Mouse (Mus musculus) lung, embryonic 14.5 days (tissue): ENCODE results near the gene Palld. TPM values are rescaled to one million over a fixed set of nuclear protein-coding genes. Genes with fewer than 3 reads are reported as not detected.

Experiments
- ATAC-seq: fragments of 200-750 bp; cut with Nextera tagmentation; 2 replicates; pipeline ENCODE4 v1.8.0; 2017; ENCODE audit warnings: mild to moderate bottlenecking, moderate TSS enrichment, moderate library complexity; ENCODE audit not compliant: insufficient read depth
- DNase-seq: peaks from one replicate; pipeline ENCODE4 v3.0.0-alpha.2; 2015
- H3K27ac ChIP-seq: fragments of 300-500 bp; sonication (generic); 2 replicates; pipeline ENCODE4 v1.5.1; 2014; ENCODE audit warnings: low read depth, mild to moderate bottlenecking, moderate library complexity
- H3K27me3 ChIP-seq: fragments of 300-500 bp; sonication (generic); 2 replicates; pipeline ENCODE4 v1.6.1; 2014; ENCODE audit warnings: low read length, control low read depth; ENCODE audit not compliant: insufficient read depth
- H3K36me3 ChIP-seq: fragments of 300-500 bp; sonication (generic); 2 replicates; pipeline ENCODE4 v1.6.1; 2014; ENCODE audit warnings: control low read depth; ENCODE audit not compliant: insufficient read depth
- H3K4me1 ChIP-seq: fragments of 300-500 bp; sonication (generic); 2 replicates; pipeline ENCODE4 v1.6.1; 2014; ENCODE audit warnings: antibody characterized with exemption, control low read depth; ENCODE audit not compliant: insufficient read depth
- H3K4me2 ChIP-seq: fragments of 300-500 bp; sonication (generic); 2 replicates; pipeline ENCODE4 v1.6.1; 2014; ENCODE audit warnings: mild to moderate bottlenecking
- H3K4me3 ChIP-seq: fragments of 300-500 bp; sonication (generic); 2 replicates; pipeline ENCODE4 v1.5.1; 2014; ENCODE audit warnings: low read depth, low read length
- H3K9ac ChIP-seq: fragments of 300-500 bp; sonication (generic); 2 replicates; pipeline ENCODE4 v1.6.1; 2014
- H3K9me3 ChIP-seq: fragments of 300-500 bp; sonication (generic); 2 replicates; pipeline ENCODE4 v1.6.1; 2016; ENCODE audit warnings: low read depth, low read length, control low read depth
- CTCF ChIP-seq: IDR thresholded peaks from 2 replicates; pipeline ENCODE4 v1.5.1; 2016; ENCODE audit warnings: antibody characterized with exemption, low read depth
- WGBS: fragments of 180-500 bp; shearing (Covaris S2); extraction: QIAGEN DNeasy Blood & Tissue Kit; methylation state at CpG from one replicate; pipeline ENCODE4 v1.1.7; 2014; 5-methylcytosine and 5-hydroxymethylcytosine counted together
- polyA plus RNA-seq: library from polyadenylated mRNA; unstranded; fragments of >200 nt; fragmentation: Nextera tagmentation; extraction: Ambion mirVana; gene quantifications from 2 replicates; pipeline ENCODE4 v1.2.1, GENCODE M21; 2014

Gene Palld
- polyA plus RNA-seq, 1 experiment from 2014 or later: 85.0 TPM

GRCm38 (mm10) chr8:61611077-61611476 lies 291.4 kb downstream of the Palld start:
- Histone ChIP-seq H3K4me1 (peaks cover 7% of the 10 kb centered on the region; the same call in 1 of the 2 replicates), H3K9me3 (no peaks in the 10 kb centered on the region), H3K27me3 (no peaks in the 10 kb centered on the region), H3K9ac (no peak overlapping the region), H3K4me3 (no peak overlapping the region), H3K27ac (no peak overlapping the region), H3K4me2 (no peak overlapping the region), H3K36me3 (no peaks in the 10 kb centered on the region)
- ATAC-seq: no peak
- 76% methylated on average over 7 of the region's 7 CpGs for WGBS
- TF ChIP-seq CTCF: no peak
- DNase-seq: no peak

GRCm38 (mm10) chr8:61610546-61610945 lies 291.9 kb downstream of the Palld start:
- Histone ChIP-seq H3K4me1 (peaks cover 13% of the 10 kb centered on the region; the same call in 1 of the 2 replicates), H3K9me3 (no peaks in the 10 kb centered on the region), H3K27me3 (no peaks in the 10 kb centered on the region), H3K4me2 (no peak overlapping the region), H3K27ac (peak overlapping the region; percentile 33; the same call in 1 of the 2 replicates), H3K9ac (no peak overlapping the region), H3K4me3 (no peak overlapping the region), H3K36me3 (no peaks in the 10 kb centered on the region)
- DNase-seq (peak; percentile 60), ATAC-seq (no peak)
- TF ChIP-seq CTCF: no peak
- WGBS: 70% methylated on average over 5 of the region's 5 CpGs

GRCm38 (mm10) chr8:61607463-61607813 lies 295.1 kb downstream of the Palld start:
- H3K27me3 ChIP-seq: no peaks in the 10 kb centered on the region
- peak overlapping the region; percentile 97 for H3K27ac ChIP-seq
- no peak overlapping the region for H3K9ac ChIP-seq
- H3K4me3 ChIP-seq: no peak overlapping the region
- H3K36me3 ChIP-seq: no peaks in the 10 kb centered on the region
- TF ChIP-seq CTCF: no peak
- WGBS: 22% methylated on average over 6 of the region's 6 CpGs
- ATAC-seq (peak; percentile 33; the same call in 1 of the 2 replicates), DNase-seq (peak; percentile 80)
- peak overlapping the region; percentile 45 for H3K4me2 ChIP-seq
- H3K9me3 ChIP-seq: no peaks in the 10 kb centered on the region
- H3K4me1 ChIP-seq: peaks cover 13% of the 10 kb centered on the region; the same call in 1 of the 2 replicates

GRCm38 (mm10) chr8:61606795-61607462 lies 295.6 kb downstream of the Palld start:
- Histone ChIP-seq H3K4me2 (peak overlapping the region; percentile 45), H3K27ac (peak overlapping the region; percentile 97), H3K27me3 (no peaks in the 10 kb centered on the region), H3K9ac (no peak overlapping the region), H3K9me3 (no peaks in the 10 kb centered on the region), H3K36me3 (no peaks in the 10 kb centered on the region), H3K4me3 (no peak overlapping the region), H3K4me1 (peaks cover 13% of the 10 kb centered on the region; the same call in 1 of the 2 replicates)
- 11% methylated on average over 8 of the region's 8 CpGs for WGBS
- no peak for TF ChIP-seq CTCF
- DNase-seq (peak; percentile 89), ATAC-seq (peak; percentile 92)

- peaks cover 13% of the 10 kb centered on the region; the same call in 1 of the 2 replicates for H3K4me1 ChIP-seq
- H3K9ac ChIP-seq: no peak overlapping the region
- no peaks in the 10 kb centered on the region for H3K9me3 ChIP-seq
- no peak for ATAC-seq
- H3K4me3 ChIP-seq: no peak overlapping the region
- DNase-seq: no peak
- no peaks in the 10 kb centered on the region for H3K36me3 ChIP-seq
- no peak overlapping the region for H3K27ac ChIP-seq
- no peaks in the 10 kb centered on the region for H3K27me3 ChIP-seq
- no peak for TF ChIP-seq CTCF
- WGBS: 89% methylated on average over 2 of the region's 2 CpGs
- no peak overlapping the region for H3K4me2 ChIP-seq
Measured at GRCm38 (mm10) chr8:61604871-61605270, 297.6 kb downstream of the Palld start.

DNA sequence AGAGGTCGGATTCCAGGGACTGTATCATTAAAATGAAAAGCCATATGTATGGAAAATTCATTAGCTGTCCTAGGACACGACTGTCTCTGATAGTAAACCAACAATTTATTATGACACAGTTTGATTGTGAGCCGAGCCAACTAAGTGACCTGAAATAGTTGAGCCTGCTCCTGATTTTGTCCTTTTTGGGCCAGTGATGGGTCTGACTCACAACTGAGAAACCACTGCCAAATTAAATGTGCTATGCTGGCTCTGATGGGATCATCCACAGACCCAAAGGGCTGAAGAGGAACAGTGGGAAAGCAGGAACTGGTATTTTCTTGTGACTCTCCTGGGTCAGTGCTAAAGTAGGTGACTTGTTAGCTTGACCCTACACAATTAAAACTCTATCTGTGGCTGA lies 305.6 kb downstream of the Palld start:
- H3K4me1 ChIP-seq: no peaks in the 10 kb centered on the region
- no peak for DNase-seq
- H3K4me3 ChIP-seq: no peak overlapping the region
- H3K4me2 ChIP-seq: no peak overlapping the region
- no peak overlapping the region for H3K27ac ChIP-seq
- WGBS: 37% methylated on average over 3 of the region's 3 CpGs
- H3K9me3 ChIP-seq: no peaks in the 10 kb centered on the region
- H3K9ac ChIP-seq: no peak overlapping the region
- TF ChIP-seq CTCF: no peak
- H3K27me3 ChIP-seq: no peaks in the 10 kb centered on the region
- H3K36me3 ChIP-seq: no peaks in the 10 kb centered on the region
- no peak for ATAC-seq

DNA sequence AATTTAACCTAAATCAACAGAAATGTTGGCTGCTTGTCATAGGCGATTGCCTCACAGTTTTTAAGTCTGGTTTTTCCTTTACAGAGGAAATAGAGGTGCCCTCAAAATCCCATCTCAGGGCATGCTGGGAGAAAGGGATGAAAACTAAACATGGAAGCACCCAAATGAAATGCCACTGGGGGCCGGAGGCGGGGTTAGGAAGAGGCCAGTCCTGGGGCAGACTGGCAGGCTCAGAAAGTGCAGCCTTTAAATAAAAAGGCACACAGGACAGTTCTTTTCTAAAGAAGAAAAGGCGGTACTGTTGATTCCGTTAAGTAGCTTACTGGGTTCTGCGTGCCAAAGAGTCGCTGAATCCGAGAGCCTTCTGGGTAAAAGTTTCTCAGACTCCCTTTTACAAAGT lies 311.0 kb downstream of the Palld start:
- no peaks in the 10 kb centered on the region for H3K9me3 ChIP-seq
- ATAC-seq (peak; percentile 50), DNase-seq (no peak)
- H3K36me3 ChIP-seq: peaks cover 8% of the 10 kb centered on the region; the same call in 1 of the 2 replicates
- H3K4me2 ChIP-seq: peak overlapping the region; percentile 73
- peak overlapping the region; percentile 70 for H3K4me3 ChIP-seq
- no peak overlapping the region; the same call in 1 of the 2 replicates for H3K9ac ChIP-seq
- no peak for TF ChIP-seq CTCF
- H3K27me3 ChIP-seq: no peaks in the 10 kb centered on the region
- 6% methylated on average over 8 of the region's 8 CpGs for WGBS
- peak overlapping the region; percentile 98 for H3K27ac ChIP-seq
- peaks cover 10% of the 10 kb centered on the region; the same call in 1 of the 2 replicates for H3K4me1 ChIP-seq
